Mouse (Mus musculus) limb, embryonic 10.5 days (tissue): ENCODE measurements around the gene Borcs6. TPM values are rescaled to one million over a fixed set of nuclear protein-coding genes. Genes with fewer than 3 reads are reported as not detected.

Source experiments
- DNase-seq: peaks from one replicate; pipeline ENCODE4 v3.0.0-alpha.2; 2017; ENCODE audit warnings: low spot score
- H3K27ac ChIP-seq: fragments of 300-500 bp; sonication (generic); 2 replicates; pipeline ENCODE4 v1.5.1; 2016; ENCODE audit warnings: mild to moderate bottlenecking
- H3K27me3 ChIP-seq: fragments of 300-500 bp; sonication (generic); 2 replicates; pipeline ENCODE4 v1.6.1; 2016; ENCODE audit warnings: low read depth, mild to moderate bottlenecking; ENCODE audit not compliant: poor library complexity, severe bottlenecking
- H3K36me3 ChIP-seq: fragments of 300-500 bp; sonication (generic); 2 replicates; pipeline ENCODE4 v1.6.1; 2016; ENCODE audit warnings: mild to moderate bottlenecking, moderate library complexity
- H3K4me1 ChIP-seq: fragments of 300-500 bp; sonication (generic); 2 replicates; pipeline ENCODE4 v1.6.1; 2016
- H3K4me3 ChIP-seq: fragments of 300-500 bp; sonication (generic); 2 replicates; pipeline ENCODE4 v1.5.1; 2016; ENCODE audit warnings: mild to moderate bottlenecking, moderate library complexity
- H3K9me3 ChIP-seq: fragments of 300-500 bp; sonication (generic); replicated peaks from 2 replicates; pipeline ENCODE4 v1.6.1; 2016; ENCODE audit warnings: mild to moderate bottlenecking
- WGBS: fragments of 180-500 bp; shearing (Covaris S2); methylation state at CpG from one replicate; pipeline ENCODE4 v1.1.7; 2016; 5-methylcytosine and 5-hydroxymethylcytosine counted together
- polyA plus RNA-seq: library from polyadenylated mRNA; unstranded; fragments of >200 nt; fragmentation: Nextera tagmentation; extraction: Ambion mirVana; gene quantifications from 2 replicates; pipeline ENCODE4 v1.2.1, GENCODE M21; 2016

Borcs6 gene
- polyA plus RNA-seq, 1 experiment from 2014 or later: 6.0 TPM

GRCm38 (mm10) chr11:69098039-69098761, 38.7 kb downstream of the Borcs6 start:
- DNase-seq: no peak
- peaks cover 27% of the 10 kb centered on the region for H3K36me3 ChIP-seq
- no peaks in the 10 kb centered on the region for H3K9me3 ChIP-seq
- peak overlapping the region; percentile 65 for H3K4me3 ChIP-seq
- H3K27me3 ChIP-seq: no peaks in the 10 kb centered on the region
- H3K4me1 ChIP-seq: peaks cover 65% of the 10 kb centered on the region
- WGBS: 27% methylated on average over 8 of the region's 8 CpGs
- peak overlapping the region; percentile 86 for H3K27ac ChIP-seq

- WGBS: under 1% methylated on average over 19 of the region's 19 CpGs
- Histone ChIP-seq H3K4me3 (peak overlapping the region; percentile 65), H3K27me3 (no peaks in the 10 kb centered on the region), H3K9me3 (no peaks in the 10 kb centered on the region), H3K27ac (peak overlapping the region; percentile 86), H3K36me3 (peaks cover 32% of the 10 kb centered on the region), H3K4me1 (peaks cover 65% of the 10 kb centered on the region)
- DNase-seq: peak; percentile 92
These were observed 39.2 kb downstream of the Borcs6 start for GRCm38 (mm10) chr11:69098762-69099091.

GRCm38 (mm10) chr11:69099177-69099914, 39.8 kb downstream of the Borcs6 start:
- Histone ChIP-seq H3K4me1 (peaks cover 61% of the 10 kb centered on the region), H3K27me3 (no peaks in the 10 kb centered on the region), H3K9me3 (no peaks in the 10 kb centered on the region), H3K27ac (peak overlapping the region; percentile 86), H3K4me3 (peak overlapping the region; percentile 65), H3K36me3 (peaks cover 38% of the 10 kb centered on the region)
- DNase-seq: no peak
- 2% methylated on average over 22 of the region's 22 CpGs for WGBS

- WGBS: 1% methylated on average over 23 of the region's 23 CpGs
- Histone ChIP-seq H3K27ac (peak overlapping the region; percentile 86), H3K9me3 (no peaks in the 10 kb centered on the region), H3K4me3 (peak overlapping the region; percentile 65), H3K36me3 (peaks cover 44% of the 10 kb centered on the region), H3K27me3 (no peaks in the 10 kb centered on the region), H3K4me1 (peaks cover 57% of the 10 kb centered on the region)
- peak; percentile 89 for DNase-seq
These were observed 40.4 kb downstream of the Borcs6 start for GRCm38 (mm10) chr11:69099915-69100345.

- 93% methylated on average over 20 of the region's 20 CpGs for WGBS
- Histone ChIP-seq H3K27ac (peak overlapping the region; percentile 86), H3K4me3 (peak overlapping the region; percentile 65), H3K4me1 (peaks cover 52% of the 10 kb centered on the region), H3K27me3 (no peaks in the 10 kb centered on the region), H3K9me3 (no peaks in the 10 kb centered on the region), H3K36me3 (peaks cover 53% of the 10 kb centered on the region)
- no peak for DNase-seq
These were observed 41.3 kb downstream of the Borcs6 start for GRCm38 (mm10) chr11:69100639-69101360.

GRCm38 (mm10) chr11:69101604-69102402, 42.3 kb downstream of the Borcs6 start:
- 90% methylated on average over 21 of the region's 21 CpGs for WGBS
- Histone ChIP-seq H3K36me3 (peaks cover 63% of the 10 kb centered on the region), H3K4me3 (no peak overlapping the region)

GRCm38 (mm10) chr11:69102403-69102725, 42.8 kb downstream of the Borcs6 start:
- H3K9me3 ChIP-seq: no peaks in the 10 kb centered on the region
- H3K27ac ChIP-seq: no peak overlapping the region
- 90% methylated on average over 7 of the region's 7 CpGs for WGBS
- no peak overlapping the region for H3K4me3 ChIP-seq
- H3K36me3 ChIP-seq: peaks cover 69% of the 10 kb centered on the region
- no peaks in the 10 kb centered on the region for H3K27me3 ChIP-seq
- peaks cover 36% of the 10 kb centered on the region for H3K4me1 ChIP-seq
- no peak for DNase-seq

More at GRCm38 (mm10) chr11:69101604-69102402, 42.3 kb downstream of the Borcs6 start:
- no peak for DNase-seq
- Histone ChIP-seq H3K27me3 (no peaks in the 10 kb centered on the region), H3K9me3 (no peaks in the 10 kb centered on the region), H3K27ac (no peak overlapping the region), H3K4me1 (peaks cover 42% of the 10 kb centered on the region)

- Histone ChIP-seq H3K4me3 (no peak overlapping the region), H3K9me3 (no peaks in the 10 kb centered on the region), H3K27me3 (no peaks in the 10 kb centered on the region), H3K36me3 (peaks cover 76% of the 10 kb centered on the region), H3K4me1 (peaks cover 29% of the 10 kb centered on the region), H3K27ac (no peak overlapping the region)
- 94% methylated on average over 14 of the region's 14 CpGs for WGBS
- DNase-seq: no peak
These were observed 43.6 kb downstream of the Borcs6 start for GRCm38 (mm10) chr11:69103121-69103520.

- peaks cover 22% of the 10 kb centered on the region for H3K4me1 ChIP-seq
- 90% methylated on average over 15 of the region's 15 CpGs for WGBS
- no peak for DNase-seq
- peaks cover 83% of the 10 kb centered on the region for H3K36me3 ChIP-seq
- no peaks in the 10 kb centered on the region for H3K9me3 ChIP-seq
- no peaks in the 10 kb centered on the region for H3K27me3 ChIP-seq
- H3K27ac ChIP-seq: no peak overlapping the region
- no peak overlapping the region for H3K4me3 ChIP-seq
These were observed 44.3 kb downstream of the Borcs6 start for GRCm38 (mm10) chr11:69103531-69104435.

GRCm38 (mm10) chr11:69104487-69104886, 45.0 kb downstream of the Borcs6 start:
- no peak for DNase-seq
- 87% methylated on average over 14 of the region's 14 CpGs for WGBS
- peaks cover 21% of the 10 kb centered on the region for H3K4me1 ChIP-seq
- H3K9me3 ChIP-seq: no peaks in the 10 kb centered on the region
- H3K36me3 ChIP-seq: peaks cover 90% of the 10 kb centered on the region
- no peak overlapping the region for H3K27ac ChIP-seq
- no peaks in the 10 kb centered on the region for H3K27me3 ChIP-seq
- H3K4me3 ChIP-seq: no peak overlapping the region

- Histone ChIP-seq H3K4me3 (no peak overlapping the region), H3K27ac (no peak overlapping the region), H3K27me3 (no peaks in the 10 kb centered on the region), H3K9me3 (no peaks in the 10 kb centered on the region), H3K36me3 (peaks cover 92% of the 10 kb centered on the region), H3K4me1 (peaks cover 20% of the 10 kb centered on the region)
- no peak for DNase-seq
- WGBS: 85% methylated on average over 6 of the region's 6 CpGs
These were observed 45.7 kb downstream of the Borcs6 start for GRCm38 (mm10) chr11:69105227-69105626.

GRCm38 (mm10) chr11:69105796-69106195, 46.3 kb downstream of the Borcs6 start:
- Histone ChIP-seq H3K36me3 (peaks cover 89% of the 10 kb centered on the region), H3K4me3 (no peak overlapping the region)
- 89% methylated on average over 2 of the region's 2 CpGs for WGBS

More at GRCm38 (mm10) chr11:69105796-69106195, 46.3 kb downstream of the Borcs6 start:
- no peaks in the 10 kb centered on the region for H3K27me3 ChIP-seq
- DNase-seq: no peak
- no peaks in the 10 kb centered on the region for H3K9me3 ChIP-seq
- no peak overlapping the region for H3K27ac ChIP-seq
- H3K4me1 ChIP-seq: peaks cover 14% of the 10 kb centered on the region
